Mouse (Mus musculus): ENCODE results near the gene Mical3.

DNA sequence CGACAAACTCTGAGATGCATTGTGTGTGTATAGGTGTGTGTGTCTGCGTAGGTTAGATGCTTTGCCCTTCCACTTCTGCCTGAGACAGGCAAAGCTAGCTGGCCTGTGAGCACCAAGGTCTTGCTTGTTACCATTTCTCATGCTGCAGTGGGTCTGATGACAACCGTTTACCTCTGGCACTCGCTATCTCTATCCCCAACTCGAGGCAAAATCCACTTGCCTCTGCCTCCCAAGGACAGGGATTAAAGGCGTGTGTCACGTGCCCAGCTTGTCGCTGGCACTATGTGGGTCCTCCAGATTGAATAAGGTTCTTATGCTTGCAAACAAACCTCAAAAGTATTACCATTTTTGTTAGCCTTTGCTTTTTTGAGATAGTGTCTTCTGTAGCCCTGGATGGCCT is 22.4 kb upstream of the Mical3 start:
- TF ChIP-seq GATA1 (IDR thresholded peaks at IDR 0.05; ENCODE audit: borderline replicate concordance, low read length) (no peak), FLI1 (IDR thresholded peaks at IDR 0.05; ENCODE audit: low read length) (no peak)
